Mouse (Mus musculus) heart, adult 18-20 months (tissue): ENCODE results near the gene Foxa3. TPM values are rescaled to one million over a fixed set of nuclear protein-coding genes. Genes with fewer than 3 reads are reported as not detected.

ENCODE experiments used
- DNase-seq, 2 experiments: peaks; one replicate each; pipeline ENCODE4 v3.0.0; 2021 to 2022; ENCODE audit warnings: mixed read lengths in 1 of 2
- total RNA-seq, 2 experiments: library from RNA; stranded (reverse); gene quantifications; 2 replicates each; pipeline ENCODE4 v1.2.3; 2021

Foxa3 gene
- total RNA-seq, 2 experiments from 2014 or later, result not detected

DNA sequence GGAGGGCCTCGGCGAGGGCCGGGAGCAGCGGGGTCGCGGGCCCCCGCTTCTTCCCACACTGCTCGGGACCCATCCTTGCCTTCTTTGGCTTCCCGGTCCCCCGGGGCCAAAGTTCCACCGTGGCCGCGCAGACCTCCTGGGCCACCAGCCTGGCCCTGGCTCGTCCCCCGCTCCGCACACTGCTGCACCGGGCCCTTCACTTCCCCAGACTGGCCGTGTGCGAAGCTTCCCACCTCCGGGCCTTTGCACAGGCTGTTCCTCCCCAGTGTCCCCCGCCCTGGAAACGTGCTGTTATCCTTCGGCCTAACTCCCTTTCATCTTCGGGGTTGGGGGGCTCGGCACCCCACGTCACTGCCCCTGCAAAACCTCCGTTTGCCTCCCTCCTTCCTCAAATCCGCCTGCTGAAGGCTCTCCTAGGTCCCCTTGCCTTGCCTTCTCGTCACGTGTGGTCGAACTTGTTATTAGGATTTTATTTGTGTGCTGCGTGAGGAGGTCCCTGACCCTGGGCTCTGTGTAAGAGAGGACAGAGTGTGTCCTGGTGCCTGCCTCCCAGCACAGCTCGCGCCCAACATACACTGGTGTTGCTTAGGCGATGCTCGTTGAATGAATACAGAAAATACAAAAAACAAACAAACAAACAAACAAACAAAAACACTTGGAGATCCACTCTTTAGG lies 1.4 kb upstream of the Foxa3 start:
- DNase-seq, result peak; percentile 19 to 46

- peak; percentile 94 to 97 for DNase-seq
These were observed 763 bp upstream of the Foxa3 start, which contains the start of gene Sympk for GRCm38 (mm10) chr7:19024096-19024506. Gene Sympk, plus strand, starts transcription at chr7:19024377.

DNA sequence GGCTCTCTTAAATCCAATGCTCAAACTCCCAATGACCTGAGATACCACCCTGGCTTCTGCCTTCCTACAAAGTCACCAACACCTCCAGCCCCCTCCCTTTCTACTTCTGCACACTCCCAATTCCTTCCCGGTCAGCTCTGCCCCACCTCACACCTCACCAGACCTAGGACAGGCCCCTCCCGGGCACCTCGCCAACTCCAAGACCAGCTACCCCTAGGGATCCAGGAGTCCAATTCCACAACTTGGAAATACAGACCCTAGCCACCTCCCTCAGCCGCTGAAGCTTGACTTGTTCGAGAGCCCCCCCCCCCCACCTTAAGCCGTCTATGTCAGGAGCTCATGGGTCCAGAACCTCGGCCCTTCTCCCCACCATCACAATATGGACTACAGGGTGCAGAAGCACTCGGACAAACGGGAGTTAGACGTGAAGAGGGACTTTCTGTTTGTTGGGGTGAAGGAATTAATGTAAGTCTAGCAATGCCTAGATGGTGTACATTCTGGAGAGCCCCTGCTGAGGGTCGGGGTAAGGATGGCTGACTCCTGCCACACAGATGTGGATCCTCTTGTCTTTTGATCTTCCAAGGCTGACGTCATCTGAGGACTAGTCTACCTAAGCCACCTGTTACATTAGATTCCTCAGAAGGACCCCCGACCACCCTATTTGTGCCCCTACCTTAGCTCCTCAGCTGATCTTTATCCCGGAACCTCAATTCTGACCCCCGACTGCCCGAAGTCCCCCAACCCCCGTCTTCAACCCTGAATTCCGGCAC lies 964 bp downstream of the Foxa3 start:
- no peak for DNase-seq

DNA sequence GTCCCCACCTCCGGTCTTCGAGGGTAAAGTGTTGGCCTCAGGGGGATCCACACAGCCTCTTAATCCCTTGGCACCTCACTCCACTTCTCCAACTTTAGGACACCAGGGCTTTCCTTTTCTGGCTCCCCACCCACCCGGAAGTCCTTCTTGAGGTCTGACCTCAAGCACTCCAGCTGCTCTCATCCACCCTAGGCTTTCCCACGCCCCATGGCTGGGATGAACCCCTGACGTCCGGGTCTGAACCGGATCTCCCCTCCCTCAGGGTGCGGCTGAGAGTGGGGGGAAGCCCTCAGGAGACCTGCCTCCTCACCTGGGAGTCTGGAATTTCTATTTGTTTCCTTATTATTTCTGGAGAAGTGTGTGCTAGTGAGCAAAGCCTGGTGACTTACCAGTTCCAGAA lies 2.3 kb downstream of the Foxa3 start:
- no peak for DNase-seq

DNA sequence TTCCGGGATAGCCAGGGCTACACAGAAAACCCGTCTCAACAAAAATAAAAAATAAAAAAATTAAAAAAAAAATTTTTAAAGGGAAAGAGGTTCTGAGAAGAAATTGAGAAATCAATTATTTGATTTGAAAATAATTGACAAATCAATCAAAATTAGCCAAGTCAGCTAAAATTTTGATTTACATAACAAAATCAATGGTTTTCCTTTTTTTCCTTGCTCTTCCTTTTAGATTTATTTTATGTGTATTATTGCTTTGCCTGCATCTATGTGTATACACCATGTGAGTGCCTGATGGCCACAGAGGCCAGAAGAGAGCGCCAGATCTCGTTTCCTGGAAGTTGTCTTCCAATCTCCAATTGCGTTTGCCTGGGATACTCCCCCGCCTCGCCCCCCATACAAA lies 5.4 kb downstream of the Foxa3 start:
- DNase-seq, result no peak

DNA sequence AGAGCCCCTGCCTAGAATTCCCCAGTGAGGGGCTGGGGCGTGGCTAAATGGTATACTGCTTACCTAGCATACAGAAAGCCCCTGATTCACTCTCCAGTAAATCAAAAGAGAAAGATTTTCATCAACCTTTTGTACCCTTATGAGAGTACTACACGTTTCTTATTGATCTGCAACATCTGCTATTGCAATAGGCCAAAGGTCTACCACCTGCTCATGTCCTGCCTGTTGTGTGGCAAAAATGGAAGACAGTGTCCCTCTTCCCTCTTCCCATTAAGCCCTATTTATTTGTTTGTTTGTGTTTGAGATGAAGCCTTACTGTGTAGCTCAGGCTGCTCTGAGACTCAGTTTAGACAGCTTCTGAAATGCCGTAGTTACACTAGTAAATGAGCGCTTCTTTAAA lies 7.3 kb downstream of the Foxa3 start:
- DNase-seq, result no peak

- DNase-seq, result no peak
These were observed 8.9 kb downstream of the Foxa3 start for GRCm38 (mm10) chr7:19014452-19014851.

DNA sequence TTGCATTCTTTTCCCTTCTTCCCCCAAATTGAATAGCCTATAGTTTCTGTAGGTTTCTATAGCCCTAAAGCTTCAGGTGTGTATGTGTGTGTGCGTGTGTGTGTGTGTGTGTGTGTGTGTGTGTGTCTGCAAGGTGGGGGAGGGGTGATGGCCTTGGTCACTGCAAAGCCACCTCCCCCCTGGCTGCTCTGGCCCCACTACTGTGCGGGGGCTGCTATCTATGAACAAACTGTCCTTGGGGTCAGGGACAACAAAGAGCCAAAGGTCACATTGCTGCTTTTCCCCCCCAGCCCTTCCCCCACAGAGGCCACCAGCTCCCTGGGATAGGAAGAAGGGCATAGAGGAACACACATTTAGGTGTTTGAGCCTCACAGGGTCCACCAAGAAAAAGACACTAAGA lies 10.5 kb downstream of the Foxa3 start:
- no peak for DNase-seq

- DNase-seq, result peak; percentile 58 to 61
These were observed 11.2 kb downstream of the Foxa3 start for GRCm38 (mm10) chr7:19012025-19012621.

DNA sequence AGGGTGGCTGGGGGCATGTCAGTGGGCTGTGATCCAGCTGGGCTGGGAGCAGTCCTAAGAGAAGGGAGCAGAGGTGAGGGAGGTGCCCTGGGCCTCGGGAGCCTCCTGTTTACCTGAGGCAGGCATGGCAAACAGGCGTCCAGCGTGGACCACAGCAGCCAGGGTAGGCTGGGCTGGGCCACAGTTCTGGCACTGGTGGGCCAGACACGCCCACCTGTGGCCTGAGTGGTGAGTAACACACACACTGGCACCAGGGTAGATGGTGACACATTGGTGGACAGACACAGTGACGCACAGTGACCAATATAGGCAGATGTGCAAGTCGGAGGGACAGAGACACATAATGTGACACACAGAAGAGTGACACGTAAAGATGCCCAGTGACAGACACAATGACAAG lies 12.8 kb downstream of the Foxa3 start:
- DNase-seq, result no peak

DNA sequence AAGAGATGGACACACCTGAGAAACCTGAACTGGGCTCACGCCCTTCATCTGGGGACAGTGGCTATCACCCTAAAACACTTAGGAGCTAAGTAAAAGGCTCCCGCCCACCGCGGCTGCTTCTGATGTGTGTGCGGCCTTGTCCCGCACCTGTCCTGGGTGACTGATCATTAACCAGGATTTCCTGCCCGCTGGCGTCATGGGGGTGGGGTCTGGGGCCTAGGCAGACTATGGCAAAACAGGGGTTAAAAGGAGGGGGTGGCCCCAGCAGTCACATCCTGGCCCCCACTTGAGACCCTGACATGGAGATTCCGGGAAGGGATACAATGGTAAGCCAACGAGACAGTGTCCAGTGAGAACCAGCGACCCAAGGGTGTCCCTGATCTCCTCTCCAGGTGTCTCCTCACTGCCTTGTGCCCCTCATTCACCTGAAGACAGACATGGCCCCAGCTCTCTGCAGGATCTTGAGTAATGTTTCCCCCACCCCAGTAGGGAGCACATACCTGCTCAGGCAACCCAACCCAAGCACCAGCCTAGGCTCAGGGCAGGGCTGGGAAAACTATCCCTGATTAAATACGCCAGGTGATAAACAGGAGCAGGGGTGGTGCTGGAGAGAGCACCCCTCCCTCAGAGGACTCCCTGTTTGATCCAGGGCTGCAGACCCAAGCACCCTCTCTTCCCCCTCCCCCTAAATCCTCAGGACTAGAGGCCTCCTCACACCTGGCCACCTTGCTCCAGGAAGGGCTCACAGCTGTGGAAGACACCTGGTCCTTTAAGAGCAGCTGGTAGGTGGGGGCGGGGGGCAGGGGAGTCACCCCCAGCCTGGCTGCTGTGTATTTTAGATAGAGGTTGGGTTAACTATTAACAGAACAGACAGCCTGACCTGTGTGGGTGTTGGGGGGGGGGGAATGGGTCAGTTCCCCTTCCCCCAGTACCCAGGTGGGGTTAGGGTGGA lies 16.0 kb downstream of the Foxa3 start:
- no peak for DNase-seq

- peak; percentile 82 to 91 for DNase-seq
These were observed 16.9 kb downstream of the Foxa3 start for GRCm38 (mm10) chr7:19006476-19006875.

DNA sequence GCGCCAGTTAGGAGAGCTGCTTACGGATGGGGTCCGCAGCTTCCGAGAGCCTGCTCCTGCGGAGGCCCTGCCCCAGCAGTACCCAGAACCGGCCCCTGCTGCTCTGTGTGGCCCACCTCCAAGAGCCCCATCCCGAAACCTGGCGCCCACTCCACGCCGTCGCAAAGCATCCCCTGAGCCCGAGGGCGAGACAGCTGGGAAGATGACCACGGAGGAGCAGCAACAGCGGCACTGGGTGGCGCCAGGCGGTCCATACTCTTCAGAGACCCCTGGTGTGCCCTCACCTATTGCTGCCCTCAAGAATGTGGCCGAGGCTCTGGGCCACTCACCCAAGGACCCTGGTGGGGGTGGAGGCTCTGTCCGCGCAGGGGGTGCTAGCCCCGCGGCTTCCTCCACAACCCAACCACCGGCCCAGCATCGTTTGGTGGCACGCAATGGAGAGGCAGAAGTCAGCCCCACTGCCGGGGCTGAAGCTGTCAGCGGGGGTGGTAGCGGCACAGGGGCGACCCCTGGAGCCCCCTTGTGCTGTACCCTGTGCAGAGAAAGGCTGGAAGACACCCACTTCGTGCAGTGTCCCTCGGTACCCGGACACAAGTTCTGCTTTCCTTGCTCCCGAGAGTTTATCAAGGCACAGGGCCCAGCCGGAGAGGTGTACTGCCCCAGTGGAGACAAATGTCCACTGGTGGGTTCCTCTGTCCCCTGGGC lies 17.8 kb downstream of the Foxa3 start:
- no peak for DNase-seq

GRCm38 (mm10) chr7:19004631-19005079 lies 18.7 kb downstream of the Foxa3 start:
- no peak for DNase-seq

- peak; percentile 96 to 98 for DNase-seq
These were observed 19.3 kb downstream of the Foxa3 start, which contains the start of gene Irf2bp1 for GRCm38 (mm10) chr7:19003902-19004630. Gene Irf2bp1, plus strand, starts transcription at chr7:19004044.

- peak; percentile 90 to 92 for DNase-seq
These were observed 20.4 kb downstream of the Foxa3 start for GRCm38 (mm10) chr7:19002848-19003498.

DNA sequence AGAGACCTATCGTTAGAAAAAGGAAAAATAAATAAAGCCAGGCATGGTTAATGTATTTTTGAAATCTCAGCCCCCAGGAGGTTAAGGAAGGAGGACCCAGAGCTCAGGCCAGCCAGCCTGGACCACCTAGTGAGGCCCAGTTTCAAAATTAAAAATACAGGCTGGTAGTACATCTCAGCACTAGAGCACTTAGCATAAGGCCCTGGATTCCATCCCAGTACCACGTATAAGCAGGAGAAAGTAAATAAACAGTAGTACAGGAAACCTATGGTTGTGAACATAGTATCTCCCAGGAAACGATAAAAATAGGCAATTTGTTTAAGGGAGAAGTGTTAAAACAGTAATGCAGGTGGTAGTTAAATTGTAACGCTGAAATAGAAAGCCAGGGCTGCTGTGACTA lies 21.2 kb downstream of the Foxa3 start:
- no peak for DNase-seq

DNA sequence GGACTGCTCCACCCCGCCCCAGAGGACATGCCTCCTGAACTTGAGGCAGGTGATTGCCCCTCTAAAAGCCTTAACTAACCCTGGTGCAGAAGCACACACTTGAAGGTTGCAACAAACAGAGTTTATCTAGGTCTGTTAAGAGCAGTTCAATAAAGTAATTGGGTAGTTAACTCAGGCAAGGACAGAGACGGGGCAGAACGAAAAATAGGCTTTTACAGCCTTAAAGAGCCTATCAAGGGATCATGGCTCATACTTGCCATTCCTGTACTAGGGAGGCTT lies 21.6 kb downstream of the Foxa3 start:
- no peak for DNase-seq

GRCm38 (mm10) chr7:19001066-19001806 lies 22.1 kb downstream of the Foxa3 start:
- peak; percentile 81 to 91 for DNase-seq

DNA sequence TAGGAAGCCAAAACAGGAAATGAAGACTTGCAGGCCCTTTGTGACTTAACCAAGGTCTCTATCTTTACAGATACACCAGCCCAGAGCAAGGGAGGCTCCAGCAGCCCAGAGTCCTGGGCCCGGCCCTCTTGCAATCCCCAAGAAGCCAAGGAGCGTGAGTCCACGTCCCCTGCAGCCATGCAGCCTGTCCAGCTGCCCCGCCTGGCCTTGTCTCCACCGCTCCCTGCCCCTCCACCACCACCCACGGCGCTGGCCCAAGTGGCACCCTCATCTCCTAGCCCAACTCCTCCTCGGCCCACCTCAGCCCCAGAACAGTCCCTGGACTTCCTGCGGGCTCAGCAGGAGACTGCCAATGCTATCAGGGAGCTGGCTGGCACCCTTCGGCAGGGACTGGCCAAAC lies 22.9 kb downstream of the Foxa3 start:
- no peak for DNase-seq
